Mouse (Mus musculus) layer of hippocampus, adult 11-12 months (tissue): ENCODE measurements at regions not wholly inside any gene's neighbourhood (a gene's known extent, or its start where the extent isn't known, plus 50 kb on each side); places are given as distances from the start of the nearest gene placed in this dataset.
"Not testable (repeated sequence)": the region's sequence is repeated elsewhere in the genome, so short reads cannot be mapped to it uniquely, and the experiment has no call there.

ENCODE experiments used
- DNase-seq: peaks from one replicate; pipeline ENCODE4 v3.0.0; 2022; ENCODE audit warnings: low spot score

GRCm38 (mm10) chr11:92228855-92229254 lies 651.5 kb upstream of the Kif2b start:
- no peak for DNase-seq

DNA sequence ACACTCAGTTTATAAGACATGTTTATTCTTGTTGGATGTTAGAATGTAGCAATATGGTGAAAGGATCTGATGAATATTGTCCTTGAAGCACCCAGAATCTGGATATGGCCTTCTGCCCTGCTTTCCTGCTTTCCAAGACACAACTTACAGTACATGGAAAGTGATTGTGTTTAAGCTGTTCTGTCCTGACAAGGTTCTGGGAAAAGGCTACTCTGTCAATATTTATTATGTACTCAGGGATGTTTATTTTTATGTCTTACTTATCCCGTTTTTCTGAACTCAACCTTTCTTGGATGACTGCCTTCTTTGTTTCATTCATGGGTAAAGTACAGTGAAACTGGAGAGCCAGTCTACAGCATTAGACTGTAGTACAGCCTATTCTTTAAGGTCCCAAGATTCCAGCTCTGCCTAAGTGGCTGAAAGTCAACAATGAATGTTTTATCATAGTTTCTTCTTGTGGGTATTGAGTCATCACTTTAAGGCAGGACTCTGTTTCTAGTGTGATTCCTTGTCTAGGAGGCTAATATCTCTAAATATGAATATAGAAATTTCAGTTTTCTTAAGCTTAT lies 631.7 kb upstream of the Kif2b start:
- no peak for DNase-seq

- DNase-seq, result not testable (repeated sequence)
Observed at GRCm38 (mm10) chr11:92178393-92178792, 601.0 kb upstream of the Kif2b start.

DNA sequence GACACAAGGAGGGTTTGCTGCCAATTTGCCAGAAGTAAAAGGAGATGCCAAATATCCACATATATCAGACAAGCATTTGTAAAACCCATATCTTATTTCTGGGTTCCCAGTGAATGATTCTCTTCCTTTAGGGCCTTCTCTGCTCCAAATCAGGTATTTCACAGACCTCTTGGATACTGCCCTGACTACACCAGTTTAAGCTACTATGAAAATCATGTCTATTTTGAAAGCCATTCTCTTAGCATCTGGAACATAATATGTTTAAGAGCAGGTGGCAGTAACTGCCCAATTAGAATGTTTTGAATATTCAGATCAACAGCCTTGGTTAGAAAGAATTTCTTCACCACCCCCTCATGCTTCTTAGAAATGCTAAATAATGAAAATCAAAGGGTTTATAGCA lies 575.8 kb upstream of the Kif2b start:
- DNase-seq, result no peak

DNA sequence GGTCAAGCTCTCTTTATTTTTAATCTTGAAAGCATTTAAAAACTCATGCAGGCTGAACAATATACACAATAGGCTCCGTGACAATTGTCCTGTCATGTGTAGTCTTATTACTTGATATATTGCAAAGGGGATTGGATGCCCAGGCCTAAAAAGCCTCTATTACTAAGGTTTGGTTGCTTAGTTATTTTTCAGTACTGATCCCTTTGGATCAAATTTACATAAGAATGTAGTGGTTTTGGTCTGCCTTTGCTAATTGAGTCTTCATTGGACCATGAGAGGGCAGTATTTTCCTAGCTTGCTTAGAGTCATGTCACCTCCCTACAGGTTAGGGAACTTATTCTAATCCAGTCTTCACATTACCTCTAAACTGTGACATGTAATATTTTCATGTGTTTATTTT lies 558.3 kb upstream of the Kif2b start:
- no peak for DNase-seq

DNA sequence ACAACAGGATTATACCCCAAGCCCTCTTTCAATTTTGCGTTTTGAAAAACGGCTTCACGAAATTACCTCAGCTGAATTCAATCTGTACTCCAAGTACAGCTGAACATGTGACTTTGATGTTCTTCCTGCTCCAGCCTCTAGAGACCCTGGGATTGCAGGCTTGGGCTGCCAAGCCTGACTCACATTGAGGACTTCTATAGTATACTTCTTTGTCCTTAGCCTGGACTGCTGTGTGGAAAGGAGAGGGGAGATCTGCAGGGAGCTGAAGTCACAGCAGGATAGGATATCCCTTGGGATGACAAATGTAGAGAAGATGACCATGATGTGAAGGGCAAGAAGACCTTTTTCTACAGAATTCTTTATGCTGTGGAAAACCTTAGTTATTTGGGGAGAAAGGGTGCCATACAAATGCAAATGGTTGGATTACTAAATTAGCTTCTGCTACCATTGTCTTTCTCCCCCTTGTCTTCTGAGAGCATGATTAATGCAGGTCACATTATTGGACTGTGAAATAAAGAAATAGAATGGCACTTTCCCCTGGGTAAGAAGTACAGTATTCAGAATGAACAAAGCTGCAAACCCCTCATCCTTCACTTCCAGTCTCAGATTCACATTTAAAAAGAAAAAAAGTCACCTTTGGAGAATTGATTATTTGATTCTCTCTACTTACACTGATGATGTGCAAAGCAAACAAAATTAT lies 557.7 kb upstream of the Kif2b start:
- no peak for DNase-seq

- no peak for DNase-seq
Observed at GRCm38 (mm10) chr11:92084766-92085165, 507.4 kb upstream of the Kif2b start.

DNA sequence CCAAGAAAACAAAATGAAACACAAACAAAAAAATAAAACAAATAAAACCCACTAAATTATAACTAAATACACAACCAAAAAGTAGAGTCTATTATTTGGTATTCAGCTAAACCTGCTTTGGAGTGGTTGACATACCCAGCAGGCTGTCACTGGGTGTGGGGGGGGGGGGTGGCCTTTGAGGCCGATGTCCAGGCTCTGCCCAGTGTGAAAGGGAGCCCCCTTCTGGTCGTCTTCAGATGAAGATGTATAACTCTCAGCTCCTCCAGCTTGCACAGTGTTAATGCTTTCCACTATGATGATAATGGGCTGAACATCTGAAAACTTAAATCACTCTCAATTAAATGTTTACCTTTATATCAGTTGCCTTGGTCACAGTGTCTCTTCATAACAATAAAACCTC lies 464.3 kb upstream of the Kif2b start:
- DNase-seq, result no peak

GRCm38 (mm10) chr11:92040161-92040560 lies 462.8 kb upstream of the Kif2b start:
- no peak for DNase-seq

GRCm38 (mm10) chr11:92018419-92018818 lies 441.1 kb upstream of the Kif2b start:
- DNase-seq, result no peak

DNA sequence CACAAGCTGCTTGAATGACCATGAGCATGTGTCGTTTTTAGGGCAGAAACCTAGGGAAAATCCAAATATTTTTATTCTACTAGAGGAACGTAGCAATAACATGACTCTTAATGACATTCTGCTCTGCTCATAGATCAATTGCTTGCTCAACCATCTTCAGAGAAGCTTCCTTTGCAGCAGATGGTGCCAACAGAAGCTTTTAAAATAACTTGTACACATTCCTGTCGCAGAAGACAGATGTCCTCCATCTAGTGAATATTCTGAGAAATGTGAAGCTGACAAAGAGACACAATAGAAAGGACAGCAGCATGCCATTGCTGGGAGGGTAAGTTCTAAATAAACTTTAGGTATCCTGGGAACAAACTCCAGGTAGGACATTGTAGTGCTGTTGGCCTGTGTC lies 433.9 kb upstream of the Kif2b start:
- peak; percentile 12 for DNase-seq

DNA sequence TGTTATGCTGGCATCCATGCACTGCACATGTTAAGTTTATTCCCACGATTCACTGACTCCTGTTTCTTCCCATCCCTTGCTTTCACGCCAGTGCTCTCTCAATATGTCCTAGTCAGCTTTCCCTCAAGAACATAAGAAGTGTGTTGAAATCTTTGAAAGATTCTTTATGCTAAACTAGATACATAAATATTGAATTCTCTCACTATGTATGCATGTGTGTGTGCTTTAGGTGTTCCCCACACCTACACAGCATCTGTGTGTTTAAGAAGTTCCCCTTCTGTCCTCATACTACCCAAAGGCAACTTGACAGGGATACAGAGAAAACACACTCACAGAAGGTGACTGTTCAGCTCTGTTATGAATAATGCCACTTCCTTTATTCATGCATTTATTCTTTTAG lies 418.2 kb upstream of the Kif2b start:
- no peak for DNase-seq

GRCm38 (mm10) chr11:91969531-91969930 lies 392.2 kb upstream of the Kif2b start:
- DNase-seq, result no peak

DNA sequence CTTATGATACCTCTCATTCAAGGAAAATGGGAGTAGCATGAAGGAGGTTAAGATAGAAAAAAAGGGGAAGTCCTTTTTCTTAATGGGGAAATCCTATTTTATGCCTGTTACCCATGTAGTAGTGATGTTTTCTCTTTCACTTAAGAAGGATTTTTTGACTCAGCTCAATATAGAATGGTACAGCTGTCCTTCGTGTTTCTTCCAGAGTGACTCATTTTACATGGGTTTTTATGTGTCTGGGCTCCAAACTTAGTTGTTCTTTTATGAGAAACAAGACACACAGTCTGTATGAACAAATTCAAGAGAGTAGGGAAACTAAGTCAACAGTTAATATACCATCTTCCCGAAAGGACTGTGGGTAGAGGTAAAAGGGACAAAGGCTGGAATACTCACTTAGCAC lies 367.0 kb upstream of the Kif2b start:
- DNase-seq, result no peak
